Mouse (Mus musculus) adrenal gland, postnatal 10 days (tissue): ENCODE results near the gene Dpp9. TPM values are rescaled to one million over a fixed set of nuclear protein-coding genes. Genes with fewer than 3 reads are reported as not detected.

ENCODE experiments used
- DNase-seq: peaks from one replicate; pipeline ENCODE4 v3.0.0; 2021; ENCODE audit warnings: mixed read lengths
- total RNA-seq, 2 experiments: library from RNA; stranded (reverse); gene quantifications; 2 replicates each; pipeline ENCODE4 v1.2.3; 2021

Gene Dpp9
- total RNA-seq, 2 experiments from 2014 or later = 28.8 to 30.1 TPM

GRCm38 (mm10) chr17:56233389-56233788 is 14.7 kb upstream of the Dpp9 start:
- DNase-seq = no peak

GRCm38 (mm10) chr17:56229943-56230342 is 11.2 kb upstream of the Dpp9 start:
- no peak for DNase-seq

- no peak for DNase-seq
Measured at GRCm38 (mm10) chr17:56226566-56226965, 7.9 kb upstream of the Dpp9 start.

GRCm38 (mm10) chr17:56224916-56225315 is 6.2 kb upstream of the Dpp9 start:
- no peak for DNase-seq

- DNase-seq = peak; percentile 74
Measured at GRCm38 (mm10) chr17:56219805-56220204, 1.1 kb upstream of the Dpp9 start.

- no peak for DNase-seq
Measured at GRCm38 (mm10) chr17:56219251-56219650, 546 bp upstream of the Dpp9 start.

GRCm38 (mm10) chr17:56217670-56218069 is 1.0 kb downstream of the Dpp9 start:
- peak; percentile 74 for DNase-seq

GRCm38 (mm10) chr17:56214229-56214628 is 4.5 kb downstream of the Dpp9 start:
- no peak for DNase-seq

GRCm38 (mm10) chr17:56212676-56213075 is 6.0 kb downstream of the Dpp9 start:
- no peak for DNase-seq

- DNase-seq = no peak
Measured at GRCm38 (mm10) chr17:56211090-56211489, 7.6 kb downstream of the Dpp9 start.

- no peak for DNase-seq
Measured at GRCm38 (mm10) chr17:56208821-56209220, 9.9 kb downstream of the Dpp9 start.

GRCm38 (mm10) chr17:56207963-56208530 is 10.7 kb downstream of the Dpp9 start:
- peak; percentile 43 for DNase-seq

GRCm38 (mm10) chr17:56206986-56207674 is 11.6 kb downstream of the Dpp9 start:
- DNase-seq = no peak

GRCm38 (mm10) chr17:56206276-56206884 is 12.3 kb downstream of the Dpp9 start:
- DNase-seq = no peak

- DNase-seq = no peak
Measured at GRCm38 (mm10) chr17:56203729-56204128, 15.0 kb downstream of the Dpp9 start.

GRCm38 (mm10) chr17:56202476-56202875 is 16.2 kb downstream of the Dpp9 start:
- DNase-seq = no peak

GRCm38 (mm10) chr17:56201642-56202041 is 17.1 kb downstream of the Dpp9 start:
- DNase-seq = no peak

GRCm38 (mm10) chr17:56200586-56200985 is 18.1 kb downstream of the Dpp9 start:
- DNase-seq = no peak

- DNase-seq = no peak
Measured at GRCm38 (mm10) chr17:56196860-56197259, 21.8 kb downstream of the Dpp9 start.

GRCm38 (mm10) chr17:56194765-56195164 is 23.9 kb downstream of the Dpp9 start:
- no peak for DNase-seq

- DNase-seq = no peak
Measured at GRCm38 (mm10) chr17:56194357-56194756, 24.3 kb downstream of the Dpp9 start.

GRCm38 (mm10) chr17:56191266-56191665 is 27.4 kb downstream of the Dpp9 start:
- DNase-seq = no peak

- peak; percentile 80 for DNase-seq
Measured at GRCm38 (mm10) chr17:56185281-56186141, 33.2 kb downstream of the Dpp9 start.
